Comparison of ENCODE assay signal across 13 mouse cellular contexts in genomic region chr19:7334049-7334448, GRCm38 (mm10). TPM values are rescaled to one million over a fixed set of nuclear protein-coding genes. Genes with fewer than 3 reads are reported as not detected.
DNase-seq lines count a peak whose midpoint lies in the region; ATAC-seq and TF ChIP-seq lines count a peak whose summit lies in the region.
"Had no signal": no experiment of that assay in that cellular context is flagged by ENCODE, and none has a peak within 500 bp of the region (broad histone marks: within the 10 kb centered on the region; RNA-seq: fewer than 3 reads in every experiment).

No protein-coding gene starts in this region.

- intact Hi-C loops in left cerebral cortex, postnatal 10 days (cut with DNase I) = no loop called here

- 40% methylated on average over 2 of the region's 2 CpGs for WGBS in lung, embryonic 14.5 days
- WGBS in stomach, postnatal 0 days = 35% methylated on average over 2 of the region's 2 CpGs

- H3K27me3 ChIP-seq in lung, embryonic 14.5 days (ENCODE audit: insufficient read depth, low read length) = no peaks in the 10 kb centered on the region
- no peaks in the 10 kb centered on the region for H3K27me3 ChIP-seq in stomach, postnatal 0 days (ENCODE audit: control insufficient read depth, insufficient read depth, low read length)
- H3K27me3 ChIP-seq: megakaryocyte, embryonic 14.5 days had no signal

- no peaks in the 10 kb centered on the region for H3K9me3 ChIP-seq in lung, embryonic 14.5 days (ENCODE audit: low read depth, low read length)
- no peaks in the 10 kb centered on the region for H3K9me3 ChIP-seq in stomach, postnatal 0 days (ENCODE audit: control insufficient read depth, low read length)
- H3K9me3 ChIP-seq: megakaryocyte, embryonic 14.5 days had no signal

- peaks cover 14% of the 10 kb centered on the region; the same call in 1 of the 2 replicates for H3K36me3 ChIP-seq in lung, embryonic 14.5 days (ENCODE audit: insufficient read depth)
- no peaks in the 10 kb centered on the region for H3K36me3 ChIP-seq in stomach, postnatal 0 days (ENCODE audit: control insufficient read depth, insufficient read depth, low read length)

- ATAC-seq in lung, embryonic 14.5 days (ENCODE audit: insufficient read depth) = peak; percentile 85
- ATAC-seq in stomach, postnatal 0 days (ENCODE audit: low FRiP score, low TSS enrichment) = peak; percentile 88
- ATAC-seq: activated CD4-positive, CD25-positive, alpha-beta regulatory T cell, adult 4 months had no signal

- peak; percentile 79 for DNase-seq in urinary bladder, postnatal 14 days (ENCODE audit: low spot score)
- no peak for DNase-seq in urinary bladder, postnatal 10 days (ENCODE audit: low spot score)
- peak; percentile 71 for DNase-seq in kidney, adult 9 months
- DNase-seq in lung, embryonic 14.5 days = peak; percentile 68
- DNase-seq in stomach, postnatal 0 days (ENCODE audit: low spot score) = peak; percentile 83
- DNase-seq in yolk sac, embryonic 10.5 days (ENCODE audit: low spot score) = no peak
- no peak for DNase-seq in left cerebral cortex, postnatal 10 days (ENCODE audit: extremely low spot score in 1 of 2, low spot score in 2 of 2)
- no peak for DNase-seq in frontal cortex, postnatal 14 days (ENCODE audit: low spot score in 2 of 2)
- DNase-seq: B cell, adult 2 months; heart, adult 2 months; left cerebral cortex, postnatal 4 days had no signal

- no peak overlapping the region for H3K9ac ChIP-seq in lung, embryonic 14.5 days
- no peak overlapping the region for H3K9ac ChIP-seq in stomach, postnatal 0 days (ENCODE audit: low read length)

- peak; percentile 53 for TF ChIP-seq EP300 in stomach, postnatal 0 days (optimal IDR thresholded peaks at IDR 0.05)

- peak overlapping the region; percentile 37; the same call in 1 of the 2 replicates for H3K4me2 ChIP-seq in lung, embryonic 14.5 days
- peak overlapping the region; percentile 24 for H3K4me2 ChIP-seq in stomach, postnatal 0 days (replicated peaks; ENCODE audit: low read depth)

- peaks cover 8% of the 10 kb centered on the region for H3K4me1 ChIP-seq in lung, embryonic 14.5 days (ENCODE audit: insufficient read depth)
- peaks cover 11% of the 10 kb centered on the region for H3K4me1 ChIP-seq in stomach, postnatal 0 days (replicated peaks; ENCODE audit: control insufficient read depth, insufficient read depth)

- H3K4me3 ChIP-seq in lung, embryonic 14.5 days (ENCODE audit: low read depth, low read length) = no peak overlapping the region
- H3K4me3 ChIP-seq in stomach, postnatal 0 days (ENCODE audit: low read depth, low read length) = no peak overlapping the region
- H3K4me3 ChIP-seq: heart, adult 2 months; megakaryocyte, embryonic 14.5 days had no signal

- H3K27ac ChIP-seq in lung, embryonic 14.5 days (ENCODE audit: low read depth) = peak overlapping the region; percentile 72
- H3K27ac ChIP-seq in stomach, postnatal 0 days (replicated peaks) = peak overlapping the region; percentile 78
- H3K27ac ChIP-seq: heart, adult 2 months had no signal

- no peak for TF ChIP-seq CTCF in lung, embryonic 14.5 days (IDR thresholded peaks at IDR 0.05; ENCODE audit: low read depth)
- TF ChIP-seq CTCF in stomach, postnatal 0 days (IDR thresholded peaks at IDR 0.05; ENCODE audit: low read depth) = no peak

RNA-seq across cellular contexts. Expression of gene Mark2, which starts 7.6 kb away (rescaled TPM):
- polyA plus RNA-seq in lung, embryonic 14.5 days (2014; fragmentation: Nextera tagmentation; extraction: Ambion mirVana) = 49.2 and 57.8 TPM in 2 replicates
- 44.7 and 56.0 TPM in 2 replicates for polyA plus RNA-seq in stomach, postnatal 0 days (2015; fragmentation: Nextera tagmentation; extraction: Ambion mirVana)
- total RNA-seq in left cerebral cortex, postnatal 10 days (2021) = 100 to 1,000 TPM; 113 to 116 TPM

RNA-seq across cellular contexts. Expression of gene Spindoc, which starts 48.7 kb away (rescaled TPM):
- 18.6 and 26.8 TPM in 2 replicates for polyA plus RNA-seq in lung, embryonic 14.5 days (2014; fragmentation: Nextera tagmentation; extraction: Ambion mirVana)
- 13.5 and 14.2 TPM in 2 replicates for polyA plus RNA-seq in stomach, postnatal 0 days (2015; fragmentation: Nextera tagmentation; extraction: Ambion mirVana)
- 10 to 100 TPM; 33.4 to 38.2 TPM for total RNA-seq in left cerebral cortex, postnatal 10 days (2021)

Comparison
In these comparisons a context has a peak if more than half of its experiments do, and no peak if none do; other contexts are left out.
1. DNase-seq: peak in urinary bladder, postnatal 14 days (single experiment), kidney, adult 9 months (single experiment), lung, embryonic 14.5 days (single experiment) and stomach, postnatal 0 days (single experiment); none in urinary bladder, postnatal 10 days (single experiment), yolk sac, embryonic 10.5 days (single experiment), left cerebral cortex, postnatal 10 days (0 of 2) and frontal cortex, postnatal 14 days (0 of 2).